Mouse (Mus musculus) embryonic fibroblast, embryonic 13.5 days (primary cell): ENCODE data around the gene Thsd4. TPM values are rescaled to one million over a fixed set of nuclear protein-coding genes. Genes with fewer than 3 reads are reported as not detected.

Source experiments
- H3K27ac ChIP-seq: 2 replicates; pipeline ENCODE4 v1.5.1; 2012; ENCODE audit warnings: low read length, control low read depth, inconsistent platforms; ENCODE audit not compliant: insufficient read depth
- H3K4me1 ChIP-seq: 2 replicates; pipeline ENCODE4 v1.6.1; 2011; ENCODE audit warnings: low read length; ENCODE audit not compliant: control insufficient read depth, insufficient read depth
- H3K4me3 ChIP-seq: 2 replicates; pipeline ENCODE4 v1.5.1; 2011; ENCODE audit warnings: mild to moderate bottlenecking, control low read depth, low read length; ENCODE audit not compliant: insufficient read depth
- CTCF ChIP-seq: IDR thresholded peaks from 2 replicates; pipeline ENCODE4 v1.5.1; 2011; ENCODE audit warnings: mild to moderate bottlenecking, control low read depth, low read length, moderate library complexity, borderline replicate concordance; ENCODE audit not compliant: insufficient read depth
- POLR2A ChIP-seq: IDR thresholded peaks from 2 replicates; pipeline ENCODE4 v1.6.1; 2011; ENCODE audit warnings: low read depth, mild to moderate bottlenecking, control low read depth, low read length, moderate library complexity
- polyA plus RNA-seq: library from polyadenylated mRNA; stranded (reverse); fragments of >200 nt; gene quantifications from 2 replicates; pipeline ENCODE4 v1.2.4, GENCODE M21; 2011; ENCODE audit warnings: low read depth; ENCODE audit not compliant: missing spikeins, insufficient read length

Gene Thsd4
- polyA plus RNA-seq, 1 experiment = 7.0 TPM

DNA sequence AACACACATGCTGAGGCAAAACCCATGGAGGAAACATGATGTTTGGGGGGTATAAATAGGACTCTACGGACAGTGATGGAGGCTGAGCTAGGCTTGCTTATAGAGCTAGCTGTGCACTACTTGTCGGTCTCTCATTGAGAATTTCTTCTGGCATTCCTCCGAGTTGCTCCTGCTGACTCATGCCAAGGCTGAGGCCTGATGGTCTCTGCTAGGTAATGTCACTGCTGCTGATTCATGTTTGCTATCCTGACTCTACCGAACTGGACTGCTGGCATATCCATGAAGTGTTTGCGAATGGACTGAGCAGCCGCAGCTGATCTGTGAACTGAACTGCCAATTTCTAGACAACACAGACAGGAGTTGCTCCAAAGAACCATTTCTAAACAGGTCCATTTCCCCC, 305.8 kb downstream of the Thsd4 start:
- Histone ChIP-seq H3K4me1 (no peaks in the 10 kb centered on the region), H3K27ac (no peak overlapping the region), H3K4me3 (no peak overlapping the region)
- TF ChIP-seq CTCF (no peak), POLR2A (no peak)

DNA sequence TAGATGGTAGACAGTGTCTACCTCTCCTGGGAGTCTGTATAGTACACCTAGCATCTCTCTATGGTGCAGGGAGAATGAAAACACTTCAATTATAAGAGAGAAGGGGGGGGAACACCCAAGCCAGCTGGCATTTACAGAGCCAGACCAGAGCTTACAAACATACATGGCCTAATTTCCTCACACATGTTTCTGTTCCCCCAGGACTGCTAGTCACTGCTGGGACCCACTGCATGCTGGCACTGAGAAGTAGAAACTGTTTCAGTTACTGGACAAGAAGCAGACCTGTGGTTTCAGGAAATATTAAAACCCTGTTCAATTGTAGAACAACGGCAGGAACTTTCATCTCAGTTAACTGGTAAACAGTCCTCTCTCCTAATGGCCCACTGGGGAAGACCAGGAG, 308.7 kb downstream of the Thsd4 start:
- H3K27ac ChIP-seq = no peak overlapping the region
- no peak overlapping the region for H3K4me3 ChIP-seq
- TF ChIP-seq CTCF = no peak
- no peak for TF ChIP-seq POLR2A
- H3K4me1 ChIP-seq = peaks cover 8% of the 10 kb centered on the region; the same call in 1 of the 2 replicates

DNA sequence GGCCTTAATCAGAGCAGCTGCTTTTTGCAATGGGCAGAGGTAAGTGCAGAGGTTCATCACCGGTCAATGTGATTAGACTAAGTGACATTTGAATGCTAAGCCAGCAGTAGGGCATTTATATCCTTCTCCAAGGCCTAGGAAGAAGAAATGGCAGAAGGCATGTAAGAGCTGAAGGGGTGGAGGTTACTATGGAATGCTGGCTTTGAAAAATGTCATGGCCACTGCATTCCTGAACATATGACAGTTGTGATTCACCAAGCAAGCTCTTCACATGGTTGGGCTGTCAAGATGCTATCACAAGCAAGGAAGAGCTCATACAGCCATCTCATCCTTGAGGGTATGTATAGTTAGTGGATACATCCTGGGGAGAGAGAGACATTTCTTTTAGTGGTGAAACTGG, 313.0 kb downstream of the Thsd4 start:
- TF ChIP-seq POLR2A = no peak
- TF ChIP-seq CTCF = no peak
- Histone ChIP-seq H3K4me3 (no peak overlapping the region), H3K27ac (peak overlapping the region; percentile 47), H3K4me1 (peaks cover 13% of the 10 kb centered on the region)

GRCm38 (mm10) chr9:60203141-60203540, 318.7 kb downstream of the Thsd4 start:
- Histone ChIP-seq H3K4me3 (no peak overlapping the region), H3K4me1 (peaks cover 5% of the 10 kb centered on the region), H3K27ac (no peak overlapping the region)
- no peak for TF ChIP-seq POLR2A
- TF ChIP-seq CTCF = no peak

GRCm38 (mm10) chr9:60200436-60200835, 321.4 kb downstream of the Thsd4 start:
- no peak overlapping the region for H3K4me3 ChIP-seq
- no peak overlapping the region for H3K27ac ChIP-seq
- H3K4me1 ChIP-seq = no peaks in the 10 kb centered on the region
- TF ChIP-seq CTCF = no peak
- TF ChIP-seq POLR2A = no peak

GRCm38 (mm10) chr9:60198530-60199200, 323.2 kb downstream of the Thsd4 start:
- H3K4me1 ChIP-seq = no peaks in the 10 kb centered on the region
- no peak overlapping the region for H3K27ac ChIP-seq
- TF ChIP-seq POLR2A (no peak), CTCF (no peak)
- no peak overlapping the region for H3K4me3 ChIP-seq

DNA sequence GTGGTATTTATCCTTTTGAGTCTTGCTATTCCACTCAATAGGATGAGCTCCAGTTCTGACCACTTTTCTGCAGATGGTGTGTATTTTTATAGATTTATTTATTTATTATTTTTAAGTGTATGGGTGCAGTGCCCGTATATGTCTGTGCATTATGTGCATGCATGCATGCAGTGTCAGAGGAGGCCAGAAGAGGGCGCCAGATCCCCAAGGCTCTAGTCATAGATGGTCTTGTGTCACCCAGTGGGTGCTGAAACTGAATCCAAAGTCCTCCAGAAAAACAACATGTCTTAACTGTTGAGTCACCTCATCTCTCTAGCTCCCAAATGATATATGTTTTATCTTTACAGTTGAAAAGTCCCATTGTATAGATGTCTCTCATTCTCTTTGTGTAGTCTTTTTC, 326.3 kb downstream of the Thsd4 start:
- Histone ChIP-seq H3K4me3 (no peak overlapping the region), H3K27ac (no peak overlapping the region), H3K4me1 (no peaks in the 10 kb centered on the region)
- no peak for TF ChIP-seq POLR2A
- TF ChIP-seq CTCF = peak; percentile 43; the same call in 1 of the 2 replicates

GRCm38 (mm10) chr9:60194905-60195304, 326.9 kb downstream of the Thsd4 start:
- Histone ChIP-seq H3K4me3 (no peak overlapping the region), H3K4me1 (no peaks in the 10 kb centered on the region), H3K27ac (no peak overlapping the region)
- TF ChIP-seq POLR2A = no peak
- TF ChIP-seq CTCF = no peak

DNA sequence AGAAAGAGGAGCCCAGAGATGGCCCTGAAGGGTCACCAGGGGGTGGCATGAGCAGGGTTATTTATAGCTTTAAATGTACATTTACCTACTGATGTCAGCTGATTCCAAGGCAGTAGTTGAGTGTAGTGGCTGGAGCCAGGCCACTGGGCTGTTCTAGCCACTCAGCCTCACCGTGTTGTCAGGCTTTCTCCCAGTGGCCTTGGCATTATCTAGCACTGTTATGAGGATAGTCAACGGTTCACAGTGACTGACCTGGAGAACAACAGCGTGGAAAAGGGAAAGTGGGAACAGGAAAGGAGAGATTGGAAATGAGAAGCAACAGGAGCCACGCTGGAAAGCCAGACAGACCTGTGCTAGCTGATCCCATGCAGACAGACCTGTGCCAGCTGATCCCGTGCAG, 329.5 kb downstream of the Thsd4 start:
- H3K27ac ChIP-seq = no peak overlapping the region
- TF ChIP-seq POLR2A = no peak
- TF ChIP-seq CTCF = no peak

GRCm38 (mm10) chr9:60187437-60187836, 334.4 kb downstream of the Thsd4 start:
- H3K4me3 ChIP-seq = no peak overlapping the region
- no peaks in the 10 kb centered on the region for H3K4me1 ChIP-seq
- H3K27ac ChIP-seq = no peak overlapping the region
- TF ChIP-seq CTCF = no peak
- TF ChIP-seq POLR2A = no peak

More for the DNA sequence above, 329.5 kb downstream of the Thsd4 start:
- Histone ChIP-seq H3K4me1 (no peaks in the 10 kb centered on the region), H3K4me3 (no peak overlapping the region)
